Comparison of ENCODE assay signal across 10 mouse cellular contexts in genomic region chr19:57077826-57078699, GRCm38 (mm10).
DNase-seq lines count a peak whose midpoint lies in the region; ATAC-seq lines count a peak whose summit lies in the region.
"Had no signal": no experiment of that assay in that cellular context is flagged by ENCODE, and none has a peak within 500 bp of the region (broad histone marks: within the 10 kb centered on the region; RNA-seq: fewer than 3 reads in every experiment).

No protein-coding gene starts in this region.

- peak; percentile 51 for ATAC-seq in embryonic facial prominence, embryonic 14.5 days (ENCODE audit: low read depth)
- ATAC-seq in limb, embryonic 13.5 days (ENCODE audit: low FRiP score, low read depth): 0 out of 2 replicates have a peak, but pooled peaks have one; percentile 16

- peaks cover 41% of the 10 kb centered on the region for H3K4me1 ChIP-seq in embryonic facial prominence, embryonic 14.5 days (ENCODE audit: control insufficient read depth, insufficient read depth, low read length)
- H3K4me1 ChIP-seq in limb, embryonic 13.5 days: peaks cover 70% of the 10 kb centered on the region

- peak overlapping the region; percentile 79 for H3K27ac ChIP-seq in embryonic facial prominence, embryonic 14.5 days (replicated peaks; ENCODE audit: low read depth, low read length)
- H3K27ac ChIP-seq in limb, embryonic 13.5 days: peak overlapping the region; percentile 52; the same call in 1 of the 2 replicates
- H3K27ac ChIP-seq: intestine, embryonic 15.5 days had no signal

- no peak overlapping the region for H3K4me3 ChIP-seq in embryonic facial prominence, embryonic 14.5 days (ENCODE audit: low read depth, low read length)
- H3K4me3 ChIP-seq in limb, embryonic 13.5 days: no peak overlapping the region
- H3K4me3 ChIP-seq: intestine, embryonic 15.5 days had no signal

- peak; percentile 27 for DNase-seq in gastrocnemius, postnatal 14 days
- no peak for DNase-seq in gastrocnemius, postnatal 4 days (ENCODE audit: low spot score in 2 of 2)
- peak; percentile 99 for DNase-seq in Muller cell, postnatal 12 days (ENCODE audit: inconsistent ontology term)
- peak; percentile 68 for DNase-seq in embryonic facial prominence, embryonic 14.5 days (ENCODE audit: low spot score)
- DNase-seq in ovary, adult 18-20 months (ENCODE audit: low spot score): no peak
- no peak for DNase-seq in thymus, postnatal 25 days
- no peak for DNase-seq in urinary bladder, postnatal 25 days (ENCODE audit: low spot score)
- DNase-seq: thymus, adult 18-20 months had no signal

- H3K4me2 ChIP-seq in embryonic facial prominence, embryonic 14.5 days (ENCODE audit: low read depth, low read length): no peak overlapping the region
- no peak overlapping the region for H3K4me2 ChIP-seq in limb, embryonic 13.5 days (replicated peaks)
- H3K4me2 ChIP-seq: intestine, embryonic 15.5 days had no signal

- no peaks in the 10 kb centered on the region for H3K27me3 ChIP-seq in embryonic facial prominence, embryonic 14.5 days (replicated peaks; ENCODE audit: control insufficient read depth, insufficient read depth, low read length)
- peaks cover 2% of the 10 kb centered on the region; the same call in 1 of the 2 replicates for H3K27me3 ChIP-seq in limb, embryonic 13.5 days
- H3K27me3 ChIP-seq: intestine, embryonic 15.5 days had no signal

- no peaks in the 10 kb centered on the region for H3K9me3 ChIP-seq in embryonic facial prominence, embryonic 14.5 days (ENCODE audit: control insufficient read depth, low read length)
- H3K9me3 ChIP-seq in limb, embryonic 13.5 days: no peaks in the 10 kb centered on the region
- H3K9me3 ChIP-seq: intestine, embryonic 15.5 days had no signal

- 39% methylated on average over 13 of the region's 13 CpGs for WGBS in embryonic facial prominence, embryonic 14.5 days
- 43% methylated on average over 13 of the region's 13 CpGs for WGBS in limb, embryonic 13.5 days

- H3K9ac ChIP-seq in embryonic facial prominence, embryonic 14.5 days (ENCODE audit: low read depth, low read length): no peak overlapping the region
- H3K9ac ChIP-seq in limb, embryonic 13.5 days: no peak overlapping the region
- H3K9ac ChIP-seq: intestine, embryonic 15.5 days had no signal

- H3K36me3 ChIP-seq in embryonic facial prominence, embryonic 14.5 days (ENCODE audit: control insufficient read depth, insufficient read depth, low read length): no peaks in the 10 kb centered on the region
- H3K36me3 ChIP-seq in limb, embryonic 13.5 days: no peaks in the 10 kb centered on the region
- H3K36me3 ChIP-seq: intestine, embryonic 15.5 days had no signal

- intact Hi-C loops in gastrocnemius, postnatal 14 days (cut with DNase I; ENCODE audit: low total_unique reads): no loop called here

Comparison
In these comparisons a context has a peak if more than half of its experiments do, and no peak if none do; other contexts are left out.
1. DNase-seq: peak in gastrocnemius, postnatal 14 days (single experiment), Muller cell, postnatal 12 days (single experiment) and embryonic facial prominence, embryonic 14.5 days (single experiment); none in gastrocnemius, postnatal 4 days (0 of 2), ovary, adult 18-20 months (single experiment), thymus, postnatal 25 days (single experiment) and urinary bladder, postnatal 25 days (single experiment).